Mouse (Mus musculus) cerebellum, adult 2 months (tissue): ENCODE results near the gene Litaf.

Experiments used
- CTCF ChIP-seq: fragments of 200-500 bp; IDR thresholded peaks from 2 replicates; pipeline ENCODE4 v1.5.1; 2011; ENCODE audit warnings: low read depth, mild to moderate bottlenecking, control low read depth, low read length, moderate library complexity, borderline replicate concordance; ENCODE audit not compliant: insufficient read depth
- POLR2A ChIP-seq: fragments of 200-500 bp; IDR thresholded peaks from 2 replicates; pipeline ENCODE4 v1.6.1; 2011; ENCODE audit warnings: low read length, control low read depth, borderline replicate concordance; ENCODE audit not compliant: insufficient read depth

DNA sequence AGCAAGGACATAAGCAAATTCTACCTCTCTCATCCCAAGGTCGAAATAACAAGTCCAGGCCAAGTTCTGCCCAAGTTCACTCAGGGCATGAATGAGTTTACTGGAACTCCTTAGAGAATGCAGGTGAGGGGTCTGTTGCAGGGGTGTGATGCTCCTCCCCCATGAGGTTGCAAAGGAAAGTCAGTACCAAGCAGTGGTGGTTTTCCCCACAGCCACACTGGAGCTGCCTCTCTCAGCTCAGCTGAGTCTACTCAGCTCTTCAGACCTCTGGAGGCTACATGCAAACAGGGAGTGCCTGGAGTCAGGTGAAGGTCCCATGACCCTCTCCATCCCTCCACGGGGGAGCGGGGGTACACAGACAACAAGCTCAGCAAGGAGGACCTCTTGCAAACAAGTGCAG lies 108.2 kb downstream of the Litaf start:
- TF ChIP-seq CTCF: no peak
- no peak for TF ChIP-seq POLR2A
